Mouse (Mus musculus) small intestine, adult 2 months (tissue): ENCODE measurements at regions not wholly inside any gene's neighbourhood (a gene's known extent, or its start where the extent isn't known, plus 50 kb on each side); places are given as distances from the start of the nearest gene placed in this dataset.

Experiments used
- H3K27ac ChIP-seq: fragments of 200-500 bp; 2 replicates; pipeline ENCODE4 v1.5.1; 2012; ENCODE audit warnings: low read depth, low read length, control low read depth, inconsistent platforms; ENCODE audit not compliant: insufficient read depth
- H3K27me3 ChIP-seq: fragments of 200-500 bp; 2 replicates; pipeline ENCODE4 v1.6.1; 2012; ENCODE audit warnings: mild to moderate bottlenecking, moderate library complexity, low read length, inconsistent platforms; ENCODE audit not compliant: control insufficient read depth, insufficient read depth
- H3K36me3 ChIP-seq: fragments of 200-500 bp; 2 replicates; pipeline ENCODE4 v1.6.1; 2012; ENCODE audit warnings: mild to moderate bottlenecking, low read length, control low read depth, inconsistent platforms; ENCODE audit not compliant: control insufficient read depth, insufficient read depth
- H3K4me1 ChIP-seq: fragments of 200-500 bp; 2 replicates; pipeline ENCODE4 v1.6.1; 2012; ENCODE audit warnings: low read length, inconsistent platforms, mixed read lengths; ENCODE audit not compliant: control insufficient read depth, insufficient read depth, insufficient read length
- H3K4me3 ChIP-seq: fragments of 200-500 bp; 2 replicates; pipeline ENCODE4 v1.5.1; 2012; ENCODE audit warnings: low read depth, mild to moderate bottlenecking, control low read depth, inconsistent platforms, low read length, moderate library complexity
- CTCF ChIP-seq: fragments of 200-500 bp; IDR thresholded peaks from 2 replicates; pipeline ENCODE4 v1.5.1; 2012; ENCODE audit warnings: low read depth, mild to moderate bottlenecking, control low read depth, inconsistent platforms, low read length, moderate library complexity, mixed read lengths; ENCODE audit not compliant: insufficient replicate concordance, insufficient read length; ENCODE audit errors: extremely low read depth
- POLR2A ChIP-seq: fragments of 200-500 bp; IDR thresholded peaks from 2 replicates; pipeline ENCODE4 v1.6.1; 2012; ENCODE audit warnings: low read depth, mild to moderate bottlenecking, control low read depth, inconsistent platforms, low read length, moderate library complexity
- WGBS: fragments of 180-500 bp; shearing (Covaris S2); methylation state at CpG from one replicate; pipeline ENCODE4 v1.1.7; 2018; 5-methylcytosine and 5-hydroxymethylcytosine counted together

GRCm38 (mm10) chr8:26815020-26815584, 162.0 kb upstream of the Zfp703 start:
- TF ChIP-seq CTCF (no peak), POLR2A (no peak)
- 85% methylated on average over 15 of the region's 15 CpGs for WGBS
- Histone ChIP-seq H3K36me3 (no peaks in the 10 kb centered on the region), H3K4me1 (peaks cover 3% of the 10 kb centered on the region; the same call in 1 of the 2 replicates), H3K27ac (no peak overlapping the region), H3K4me3 (no peak overlapping the region), H3K27me3 (no peaks in the 10 kb centered on the region)

GRCm38 (mm10) chr8:26816977-26817376, 160.1 kb upstream of the Zfp703 start:
- Histone ChIP-seq H3K36me3 (no peaks in the 10 kb centered on the region), H3K27ac (no peak overlapping the region), H3K27me3 (no peaks in the 10 kb centered on the region), H3K4me1 (peaks cover 3% of the 10 kb centered on the region; the same call in 1 of the 2 replicates), H3K4me3 (no peak overlapping the region)
- 91% methylated on average over 7 of the region's 7 CpGs for WGBS
- TF ChIP-seq CTCF: no peak
- no peak for TF ChIP-seq POLR2A

- H3K27ac ChIP-seq: no peak overlapping the region
- H3K4me3 ChIP-seq: no peak overlapping the region
- no peaks in the 10 kb centered on the region for H3K36me3 ChIP-seq
- H3K4me1 ChIP-seq: no peaks in the 10 kb centered on the region
- TF ChIP-seq CTCF (no peak), POLR2A (no peak)
- WGBS: 81% methylated on average over 8 of the region's 8 CpGs
- H3K27me3 ChIP-seq: no peaks in the 10 kb centered on the region
These were observed 152.8 kb upstream of the Zfp703 start for GRCm38 (mm10) chr8:26824189-26824941.

- H3K4me1 ChIP-seq: peaks cover 8% of the 10 kb centered on the region
- no peak overlapping the region for H3K4me3 ChIP-seq
- no peaks in the 10 kb centered on the region for H3K27me3 ChIP-seq
- WGBS: 64% methylated on average over 10 of the region's 10 CpGs
- TF ChIP-seq CTCF (no peak), POLR2A (no peak)
- H3K36me3 ChIP-seq: no peaks in the 10 kb centered on the region
- H3K27ac ChIP-seq: no peak overlapping the region
These were observed 148.7 kb upstream of the Zfp703 start for GRCm38 (mm10) chr8:26828311-26828909.

GRCm38 (mm10) chr8:26829313-26829712, 147.8 kb upstream of the Zfp703 start:
- 68% methylated on average over 4 of the region's 4 CpGs for WGBS
- H3K4me1 ChIP-seq: peaks cover 12% of the 10 kb centered on the region
- no peaks in the 10 kb centered on the region for H3K27me3 ChIP-seq
- H3K4me3 ChIP-seq: no peak overlapping the region
- TF ChIP-seq CTCF: no peak
- no peak for TF ChIP-seq POLR2A
- no peak overlapping the region for H3K27ac ChIP-seq
- H3K36me3 ChIP-seq: no peaks in the 10 kb centered on the region

GRCm38 (mm10) chr8:26831148-26831547, 146.0 kb upstream of the Zfp703 start:
- no peaks in the 10 kb centered on the region for H3K36me3 ChIP-seq
- H3K4me1 ChIP-seq: peaks cover 21% of the 10 kb centered on the region
- H3K27ac ChIP-seq: no peak overlapping the region
- H3K27me3 ChIP-seq: no peaks in the 10 kb centered on the region
- 0 out of 2 replicates have a peak, but pooled peaks have one; percentile 22 for TF ChIP-seq CTCF
- no peak for TF ChIP-seq POLR2A
- H3K4me3 ChIP-seq: no peak overlapping the region
- WGBS: 32% methylated on average over 5 of the region's 5 CpGs

GRCm38 (mm10) chr8:26831790-26832189, 145.3 kb upstream of the Zfp703 start:
- peaks cover 21% of the 10 kb centered on the region for H3K4me1 ChIP-seq
- TF ChIP-seq CTCF: no peak
- TF ChIP-seq POLR2A: no peak
- 0 out of 2 replicates have a peak overlapping the region, but pooled peaks have one; percentile 21 for H3K27ac ChIP-seq
- no peak overlapping the region for H3K4me3 ChIP-seq
- no peaks in the 10 kb centered on the region for H3K36me3 ChIP-seq
- 47% methylated on average over 6 of the region's 6 CpGs for WGBS
- H3K27me3 ChIP-seq: no peaks in the 10 kb centered on the region
